Mouse (Mus musculus): ENCODE data around the gene Spsb1. TPM values are rescaled to one million over a fixed set of nuclear protein-coding genes. Genes with fewer than 3 reads are reported as not detected.

Gene Spsb1
- polyA plus RNA-seq, 1 experiment from 2014 or later = 0.97 TPM

GRCm38 (mm10) chr4:149979819-149980308 lies 25.0 kb upstream of the Spsb1 start:
- peak; percentile 47 for ATAC-seq (ENCODE audit: low read depth)
- H3K27ac ChIP-seq = no peak overlapping the region
- H3K27me3 ChIP-seq = no peaks in the 10 kb centered on the region; the same call in 1 of the 2 replicates
- H3K4me1 ChIP-seq (replicated peaks) = peaks cover 23% of the 10 kb centered on the region
- 11% methylated on average over 12 of the region's 12 CpGs for WGBS (ENCODE audit: insufficient replicate concordance)
- H3K4me3 ChIP-seq (replicated peaks) = no peak overlapping the region
- peak; percentile 49 for DNase-seq
- peak overlapping the region; percentile 1; the same call in 1 of the 2 replicates for H3K9ac ChIP-seq
- H3K9me3 ChIP-seq (replicated peaks) = no peaks in the 10 kb centered on the region
- H3K4me2 ChIP-seq = peak overlapping the region; percentile 37
- H3K36me3 ChIP-seq = peaks cover 31% of the 10 kb centered on the region

- no peak for ATAC-seq (ENCODE audit: low read depth)
- no peak overlapping the region for H3K27ac ChIP-seq
- no peak overlapping the region for H3K4me2 ChIP-seq
- H3K36me3 ChIP-seq = peaks cover 29% of the 10 kb centered on the region
- no peaks in the 10 kb centered on the region for H3K9me3 ChIP-seq (replicated peaks)
- H3K4me1 ChIP-seq (replicated peaks) = peaks cover 23% of the 10 kb centered on the region
- H3K27me3 ChIP-seq = no peaks in the 10 kb centered on the region; the same call in 1 of the 2 replicates
- no peak overlapping the region for H3K9ac ChIP-seq
- no peak for DNase-seq
- 64% methylated on average over 2 of the region's 2 CpGs for WGBS (ENCODE audit: insufficient replicate concordance)
- no peak overlapping the region for H3K4me3 ChIP-seq (replicated peaks)
Observed at GRCm38 (mm10) chr4:149978820-149979219, 24.0 kb upstream of the Spsb1 start.

GRCm38 (mm10) chr4:149977801-149978544 lies 23.1 kb upstream of the Spsb1 start:
- H3K27ac ChIP-seq = no peak overlapping the region
- 69% methylated on average over 17 of the region's 17 CpGs for WGBS (ENCODE audit: insufficient replicate concordance)
- H3K4me3 ChIP-seq (replicated peaks) = no peak overlapping the region
- H3K4me1 ChIP-seq (replicated peaks) = peaks cover 23% of the 10 kb centered on the region
- DNase-seq (no peak), ATAC-seq (ENCODE audit: low read depth) (no peak)
- no peaks in the 10 kb centered on the region; the same call in 1 of the 2 replicates for H3K27me3 ChIP-seq
- H3K4me2 ChIP-seq = no peak overlapping the region
- peaks cover 23% of the 10 kb centered on the region for H3K36me3 ChIP-seq
- no peaks in the 10 kb centered on the region for H3K9me3 ChIP-seq (replicated peaks)
- no peak overlapping the region for H3K9ac ChIP-seq

- no peak overlapping the region for H3K27ac ChIP-seq
- H3K9me3 ChIP-seq (replicated peaks) = no peaks in the 10 kb centered on the region
- DNase-seq (no peak), ATAC-seq (ENCODE audit: low read depth) (no peak)
- WGBS (ENCODE audit: insufficient replicate concordance) = 50% methylated on average over 6 of the region's 6 CpGs
- no peak overlapping the region for H3K4me2 ChIP-seq
- H3K9ac ChIP-seq = no peak overlapping the region
- H3K4me3 ChIP-seq (replicated peaks) = no peak overlapping the region
- no peaks in the 10 kb centered on the region; the same call in 1 of the 2 replicates for H3K27me3 ChIP-seq
- H3K4me1 ChIP-seq (replicated peaks) = peaks cover 23% of the 10 kb centered on the region
- H3K36me3 ChIP-seq = peaks cover 15% of the 10 kb centered on the region
Observed at GRCm38 (mm10) chr4:149977181-149977580, 22.3 kb upstream of the Spsb1 start.

- ATAC-seq (ENCODE audit: low read depth) = no peak
Observed at GRCm38 (mm10) chr4:149975730-149976254, 20.9 kb upstream of the Spsb1 start.

GRCm38 (mm10) chr4:149975291-149975690 lies 20.4 kb upstream of the Spsb1 start:
- H3K36me3 ChIP-seq = no peaks in the 10 kb centered on the region
- H3K4me1 ChIP-seq (replicated peaks) = peaks cover 21% of the 10 kb centered on the region
- no peaks in the 10 kb centered on the region for H3K9me3 ChIP-seq (replicated peaks)
- no peak overlapping the region for H3K4me3 ChIP-seq (replicated peaks)
- H3K9ac ChIP-seq = no peak overlapping the region
- no peak for ATAC-seq (ENCODE audit: low read depth)
- no peak overlapping the region for H3K27ac ChIP-seq
- DNase-seq = no peak
- no peaks in the 10 kb centered on the region; the same call in 1 of the 2 replicates for H3K27me3 ChIP-seq
- 51% methylated on average over 8 of the region's 8 CpGs for WGBS (ENCODE audit: insufficient replicate concordance)
- H3K4me2 ChIP-seq = no peak overlapping the region

More at GRCm38 (mm10) chr4:149975730-149976254, 20.9 kb upstream of the Spsb1 start:
- no peaks in the 10 kb centered on the region for H3K9me3 ChIP-seq (replicated peaks)
- H3K9ac ChIP-seq = no peak overlapping the region
- no peak overlapping the region for H3K4me2 ChIP-seq
- peaks cover 23% of the 10 kb centered on the region for H3K4me1 ChIP-seq (replicated peaks)
- no peaks in the 10 kb centered on the region; the same call in 1 of the 2 replicates for H3K27me3 ChIP-seq
- WGBS (ENCODE audit: insufficient replicate concordance) = 51% methylated on average over 5 of the region's 5 CpGs
- H3K36me3 ChIP-seq = 0 out of 2 replicates have a peak, but pooled peaks cover under 1% of the 10 kb centered on the region
- H3K4me3 ChIP-seq (replicated peaks) = no peak overlapping the region
- no peak for DNase-seq
- no peak overlapping the region for H3K27ac ChIP-seq

- Histone ChIP-seq H3K4me2 (no peak overlapping the region), H3K4me1 (replicated peaks) (peaks cover 4% of the 10 kb centered on the region; the same call in 1 of the 2 replicates), H3K27me3 (no peaks in the 10 kb centered on the region), H3K9ac (no peak overlapping the region), H3K27ac (no peak overlapping the region), H3K36me3 (no peaks in the 10 kb centered on the region), H3K9me3 (replicated peaks) (no peaks in the 10 kb centered on the region), H3K4me3 (replicated peaks) (no peak overlapping the region)
- DNase-seq (no peak), ATAC-seq (ENCODE audit: low read depth) (no peak)
- WGBS (ENCODE audit: insufficient replicate concordance) = 41% methylated on average over 9 of the region's 9 CpGs
Observed at GRCm38 (mm10) chr4:149971393-149971792, 16.6 kb upstream of the Spsb1 start.

- no peaks in the 10 kb centered on the region for H3K9me3 ChIP-seq (replicated peaks)
- 21% methylated on average over 6 of the region's 6 CpGs for WGBS (ENCODE audit: insufficient replicate concordance)
- H3K9ac ChIP-seq = no peak overlapping the region
- DNase-seq (no peak), ATAC-seq (ENCODE audit: low read depth) (no peak)
- no peak overlapping the region for H3K4me2 ChIP-seq
- H3K27ac ChIP-seq = no peak overlapping the region
- H3K36me3 ChIP-seq = no peaks in the 10 kb centered on the region
- no peaks in the 10 kb centered on the region for H3K4me1 ChIP-seq (replicated peaks)
- no peak overlapping the region for H3K4me3 ChIP-seq (replicated peaks)
- no peaks in the 10 kb centered on the region for H3K27me3 ChIP-seq
Observed at GRCm38 (mm10) chr4:149968526-149968925, 13.7 kb upstream of the Spsb1 start.

GRCm38 (mm10) chr4:149966963-149967362 lies 12.1 kb upstream of the Spsb1 start:
- H3K36me3 ChIP-seq = no peaks in the 10 kb centered on the region
- no peaks in the 10 kb centered on the region for H3K4me1 ChIP-seq (replicated peaks)
- no peak overlapping the region for H3K4me2 ChIP-seq
- DNase-seq = no peak
- H3K27ac ChIP-seq = no peak overlapping the region
- 71% methylated on average over 9 of the region's 9 CpGs for WGBS (ENCODE audit: insufficient replicate concordance)
- no peak overlapping the region for H3K4me3 ChIP-seq (replicated peaks)
- no peak for ATAC-seq (ENCODE audit: low read depth)
- H3K9me3 ChIP-seq (replicated peaks) = no peaks in the 10 kb centered on the region
- no peaks in the 10 kb centered on the region for H3K27me3 ChIP-seq
- H3K9ac ChIP-seq = no peak overlapping the region

- Histone ChIP-seq H3K4me2 (no peak overlapping the region), H3K4me1 (replicated peaks) (no peaks in the 10 kb centered on the region), H3K36me3 (no peaks in the 10 kb centered on the region), H3K9ac (no peak overlapping the region), H3K27me3 (no peaks in the 10 kb centered on the region), H3K4me3 (replicated peaks) (no peak overlapping the region), H3K9me3 (replicated peaks) (no peaks in the 10 kb centered on the region), H3K27ac (no peak overlapping the region)
- ATAC-seq (ENCODE audit: low read depth) (no peak), DNase-seq (no peak)
- 78% methylated on average over 5 of the region's 5 CpGs for WGBS (ENCODE audit: insufficient replicate concordance)
Observed at GRCm38 (mm10) chr4:149966252-149966651, 11.4 kb upstream of the Spsb1 start.

- 66% methylated on average over 6 of the region's 6 CpGs for WGBS (ENCODE audit: insufficient replicate concordance)
- no peak overlapping the region for H3K4me2 ChIP-seq
- H3K9me3 ChIP-seq (replicated peaks) = no peaks in the 10 kb centered on the region
- no peaks in the 10 kb centered on the region for H3K4me1 ChIP-seq (replicated peaks)
- no peak for DNase-seq
- H3K4me3 ChIP-seq (replicated peaks) = no peak overlapping the region
- no peak for ATAC-seq (ENCODE audit: low read depth)
- no peaks in the 10 kb centered on the region for H3K36me3 ChIP-seq
- H3K9ac ChIP-seq = no peak overlapping the region
- H3K27me3 ChIP-seq = peaks cover 5% of the 10 kb centered on the region; the same call in 1 of the 2 replicates
- no peak overlapping the region for H3K27ac ChIP-seq
Observed at GRCm38 (mm10) chr4:149965672-149966071, 10.8 kb upstream of the Spsb1 start.

Measured in liver, embryonic 13.5 days (tissue).